Mouse (Mus musculus) spleen, postnatal 14 days (tissue): ENCODE measurements around the gene Slc52a3.

Source experiments
- DNase-seq, 2 experiments: peaks; one replicate each; pipeline ENCODE4 v3.0.0; 2021 to 2022; ENCODE audit warnings: low spot score in 2 of 2

Slc52a3 gene

DNA sequence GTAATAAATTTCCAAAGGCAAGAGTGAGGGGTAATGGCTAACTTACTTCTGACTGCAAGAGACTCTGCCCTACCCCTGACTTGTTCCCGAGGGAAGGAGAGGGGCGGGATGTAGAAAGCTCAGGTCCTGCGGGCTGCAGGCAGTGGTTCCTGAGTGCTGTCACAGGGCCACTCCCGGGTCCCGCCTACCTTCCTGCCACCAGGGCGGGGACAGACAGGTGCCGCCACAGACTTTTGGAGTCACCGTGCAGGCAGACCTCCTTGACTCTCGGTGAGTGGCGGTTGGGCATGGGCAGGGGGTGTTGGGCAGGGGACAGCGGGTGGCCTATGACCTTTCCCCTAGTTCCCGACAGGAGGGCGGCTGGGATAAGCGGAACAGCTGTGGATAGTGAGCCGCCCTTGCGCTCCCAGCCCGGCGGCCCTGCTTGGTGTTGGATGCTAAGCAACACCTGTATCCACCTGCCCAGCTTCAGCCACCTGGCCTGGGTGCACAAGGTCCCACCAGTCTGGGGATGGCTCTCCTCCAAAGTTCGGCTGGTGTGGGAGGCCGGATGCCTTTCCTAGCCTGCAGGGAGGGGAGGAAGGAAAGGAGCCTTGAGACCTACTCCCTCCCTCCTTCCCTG, 3.5 kb downstream of the Slc52a3 start:
- no peak for DNase-seq

DNA sequence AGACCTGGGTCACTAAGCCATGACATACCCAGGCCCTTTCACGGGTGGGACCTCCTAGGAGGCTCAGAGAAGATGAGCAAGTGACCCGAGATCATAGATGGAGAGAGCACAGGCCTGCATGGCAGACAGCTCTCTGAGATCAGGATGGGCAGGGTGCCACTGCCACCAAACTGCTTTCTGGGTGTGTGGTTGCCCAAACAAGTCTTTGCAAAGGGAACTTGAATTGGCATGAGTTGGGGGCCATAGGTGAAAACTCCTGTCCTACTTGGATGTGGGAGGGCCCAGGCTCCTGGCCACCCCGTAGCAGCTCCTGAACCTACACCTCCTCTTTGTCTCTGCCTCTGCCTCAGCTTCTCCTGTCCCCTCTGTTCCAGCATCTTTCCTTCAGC, 4.0 kb downstream of the Slc52a3 start:
- DNase-seq: no peak

DNA sequence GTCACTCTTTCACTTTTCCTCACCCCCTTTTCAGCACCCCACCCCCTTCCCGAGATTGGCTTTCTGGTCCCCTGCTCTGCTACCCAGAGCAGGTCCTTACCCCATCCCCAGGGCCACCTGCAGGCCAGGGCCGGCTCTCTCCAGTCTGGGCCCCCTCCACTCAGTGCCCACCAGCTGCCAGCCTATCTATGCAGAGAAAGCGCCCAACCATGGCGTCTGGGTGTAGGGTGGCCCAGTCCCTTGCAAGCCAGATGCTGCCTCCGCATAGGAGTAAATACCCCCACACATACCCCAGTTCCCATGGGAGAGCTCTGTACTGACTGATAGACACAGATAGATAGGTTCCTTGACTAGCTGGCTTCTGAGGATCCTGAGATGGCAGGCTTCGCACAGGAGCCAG, 4.4 kb downstream of the Slc52a3 start:
- DNase-seq: no peak

DNA sequence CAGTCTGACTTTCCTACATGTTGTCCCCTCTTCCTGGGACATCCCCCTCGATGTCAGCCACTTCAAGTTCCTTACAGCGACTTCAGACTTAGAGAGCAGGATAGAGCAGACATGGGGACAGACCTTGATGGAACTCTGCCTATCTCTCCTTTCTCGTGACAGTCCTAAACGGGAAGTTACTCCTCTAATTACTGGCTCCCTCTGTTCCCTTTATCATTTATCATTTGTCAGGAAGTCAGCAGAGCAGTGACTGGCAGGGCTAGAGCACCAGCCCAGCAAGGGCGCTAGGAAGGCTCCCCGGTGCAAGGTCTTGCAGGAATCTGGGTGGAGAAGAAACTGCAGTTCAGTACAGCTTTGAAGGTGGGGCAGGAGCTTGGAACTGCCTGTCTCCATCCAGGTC, 6.2 kb downstream of the Slc52a3 start:
- no peak for DNase-seq

DNA sequence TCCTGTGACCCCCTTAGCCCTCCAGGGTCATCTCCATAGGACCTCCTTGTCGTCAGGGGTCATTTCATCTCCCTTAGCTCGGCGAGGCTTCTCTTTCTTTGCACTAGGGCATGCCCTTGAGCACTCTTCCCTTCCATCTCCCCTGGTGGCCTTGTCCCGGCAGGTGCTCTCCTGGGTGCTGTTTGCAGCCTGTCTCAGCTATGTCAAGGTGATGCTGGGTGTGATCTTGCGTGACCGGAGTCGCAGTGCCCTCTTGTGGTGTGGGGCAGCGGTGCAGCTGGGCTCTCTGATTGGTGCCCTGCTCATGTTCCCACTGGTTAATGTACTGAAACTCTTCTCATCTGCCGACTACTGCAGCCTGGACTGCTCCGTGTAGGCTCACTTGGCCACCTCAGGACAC, 11.5 kb downstream of the Slc52a3 start:
- DNase-seq: no peak

DNA sequence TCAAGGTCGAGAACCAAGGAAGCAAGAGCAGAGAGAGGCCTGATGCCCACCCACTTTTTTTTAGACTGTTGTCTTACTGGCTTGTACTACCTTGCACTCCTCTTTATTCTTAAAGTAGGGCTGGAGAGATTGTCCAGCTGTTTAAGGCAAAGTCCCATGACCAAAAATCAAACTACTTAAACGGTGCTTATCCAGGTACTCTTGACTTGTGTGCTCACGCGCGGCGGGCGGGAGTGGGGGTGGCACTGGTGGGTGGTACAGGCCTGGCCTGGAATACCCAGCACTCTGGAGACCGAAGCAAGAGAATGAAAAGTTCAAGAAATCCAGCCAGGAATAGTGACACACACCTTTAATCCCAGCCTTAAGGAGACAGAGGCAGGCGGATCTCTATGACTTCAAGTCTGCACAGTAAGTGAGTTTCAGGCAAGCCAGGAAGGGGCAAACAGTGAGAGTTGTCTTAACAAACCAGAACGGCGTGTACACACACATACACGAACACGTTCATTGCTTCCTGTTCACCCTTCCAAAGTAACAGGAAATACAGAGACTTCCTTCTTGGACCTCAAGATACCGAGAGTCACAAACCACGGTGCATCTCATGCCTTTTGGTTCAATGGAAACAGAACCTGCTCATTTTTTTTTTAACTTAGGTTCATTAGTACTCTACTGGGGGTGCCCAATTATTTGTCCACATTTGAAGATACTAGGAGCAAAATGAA, 12.9 kb downstream of the Slc52a3 start:
- DNase-seq: no peak

DNA sequence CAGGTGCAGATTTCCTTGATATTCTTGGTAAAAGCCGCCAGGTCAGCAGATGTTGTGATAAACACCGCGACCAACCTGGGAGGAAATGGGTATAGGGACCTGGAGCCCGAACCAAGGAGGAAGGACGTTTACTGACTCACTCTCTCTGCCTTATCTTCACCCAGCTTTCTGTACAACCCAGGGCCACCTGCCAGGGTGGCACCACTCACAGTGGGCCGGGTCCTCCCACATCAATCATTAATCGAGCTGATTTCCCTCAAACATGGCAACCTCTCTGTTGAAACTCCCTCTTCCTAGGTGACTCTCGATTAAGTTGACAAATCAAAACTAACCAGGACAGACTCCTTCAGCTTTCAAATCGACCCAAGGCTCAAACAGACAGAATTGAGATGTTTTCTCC, 13.9 kb downstream of the Slc52a3 start:
- no peak for DNase-seq

DNA sequence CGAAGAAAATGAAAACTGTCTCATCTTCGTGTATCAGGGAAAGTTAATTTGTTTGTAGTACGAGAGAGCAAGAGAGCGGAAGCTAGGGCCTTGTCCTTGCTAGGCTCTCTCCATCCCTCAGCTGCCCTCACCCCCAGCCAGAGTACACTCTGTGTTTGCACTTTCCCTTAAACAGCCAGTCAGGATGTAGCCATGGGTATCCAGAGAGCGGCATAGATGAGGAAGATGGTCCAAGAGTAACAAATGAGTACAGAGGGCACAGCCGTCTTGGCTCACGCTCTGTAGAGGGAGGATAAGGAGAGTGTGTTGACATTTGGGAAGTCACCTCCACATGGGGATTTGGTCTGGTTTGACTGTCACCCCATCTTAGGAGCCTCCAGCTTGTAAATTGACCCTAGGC, 14.3 kb downstream of the Slc52a3 start:
- DNase-seq: no peak

DNA sequence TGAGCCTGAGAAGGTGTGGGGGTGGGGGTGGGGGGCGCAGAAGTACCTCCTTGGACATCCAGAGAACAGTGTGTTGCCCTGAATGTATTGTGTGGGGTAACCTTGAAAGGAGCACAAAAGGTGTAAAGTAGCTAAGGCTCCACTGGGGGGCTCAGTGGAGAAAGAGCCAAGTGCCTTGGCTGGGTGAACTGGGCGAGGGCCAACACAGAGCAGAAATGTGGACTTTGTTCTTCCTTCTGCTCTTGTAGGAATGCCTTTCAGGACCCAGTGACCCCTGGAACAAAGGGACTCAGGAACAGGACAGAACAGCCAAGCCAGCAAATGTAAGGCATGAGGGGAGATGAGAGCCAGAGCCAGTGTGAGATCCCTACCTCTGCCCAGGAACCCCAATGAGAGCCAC, 15.4 kb downstream of the Slc52a3 start:
- no peak for DNase-seq

DNA sequence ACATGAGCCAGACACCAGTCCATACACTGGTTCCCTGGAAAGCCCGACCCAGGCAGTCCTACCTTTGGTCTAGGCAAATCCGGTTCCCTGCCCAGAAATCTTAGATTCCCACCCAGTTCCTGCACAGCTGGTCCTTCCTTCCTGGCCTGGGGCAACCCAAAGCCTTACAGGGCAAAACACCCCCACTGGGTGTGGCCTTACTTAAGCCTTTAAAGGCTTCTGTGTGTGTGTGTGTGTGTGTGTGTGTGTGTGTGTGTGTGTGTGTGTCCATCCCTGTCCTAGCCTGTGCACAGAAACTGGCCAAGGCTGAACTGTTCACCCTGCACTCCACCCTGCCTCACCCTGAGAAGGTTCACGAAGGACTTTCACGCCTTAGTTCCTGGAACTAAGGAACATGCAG, 15.9 kb downstream of the Slc52a3 start:
- no peak for DNase-seq

DNA sequence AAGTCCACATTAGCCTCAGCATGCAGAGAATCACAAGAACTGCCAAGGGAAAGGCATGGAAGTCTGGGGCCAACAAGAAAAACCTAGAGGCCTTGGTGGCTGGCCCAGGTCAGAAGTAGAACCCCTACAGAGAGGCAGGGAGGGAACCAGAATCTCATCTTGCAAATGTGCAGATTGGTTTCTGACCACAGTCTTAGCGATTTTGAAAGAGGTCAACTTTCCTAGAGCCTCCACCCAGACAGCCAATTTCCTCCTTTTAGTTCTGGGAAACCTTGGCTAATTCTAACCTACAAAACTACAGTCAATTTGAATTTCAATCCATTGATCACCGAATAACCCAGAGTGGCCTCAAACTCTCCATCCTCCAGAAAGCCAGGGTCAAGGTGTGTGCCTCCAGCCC, 16.4 kb downstream of the Slc52a3 start:
- DNase-seq: no peak

DNA sequence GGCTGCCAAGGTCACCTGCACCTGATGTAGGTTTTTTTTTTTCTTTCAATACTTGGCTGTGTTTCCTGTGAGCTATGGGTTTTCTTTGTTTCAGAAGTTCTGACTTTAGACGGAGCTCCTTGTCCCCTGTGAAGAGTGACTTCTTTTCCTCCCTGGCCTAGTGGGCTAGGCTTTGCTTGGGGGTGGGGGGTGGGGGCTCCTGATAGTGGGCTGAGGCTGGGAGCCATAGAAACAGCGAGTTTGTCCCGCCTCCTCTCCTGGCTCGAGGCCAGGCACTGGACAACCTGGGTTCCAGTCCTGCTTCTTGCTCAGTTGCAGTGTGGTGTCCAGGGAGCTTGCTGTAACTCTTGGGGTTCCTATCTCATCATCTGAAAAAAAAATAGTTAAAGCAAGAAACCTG, 19.7 kb downstream of the Slc52a3 start:
- DNase-seq: no peak

DNA sequence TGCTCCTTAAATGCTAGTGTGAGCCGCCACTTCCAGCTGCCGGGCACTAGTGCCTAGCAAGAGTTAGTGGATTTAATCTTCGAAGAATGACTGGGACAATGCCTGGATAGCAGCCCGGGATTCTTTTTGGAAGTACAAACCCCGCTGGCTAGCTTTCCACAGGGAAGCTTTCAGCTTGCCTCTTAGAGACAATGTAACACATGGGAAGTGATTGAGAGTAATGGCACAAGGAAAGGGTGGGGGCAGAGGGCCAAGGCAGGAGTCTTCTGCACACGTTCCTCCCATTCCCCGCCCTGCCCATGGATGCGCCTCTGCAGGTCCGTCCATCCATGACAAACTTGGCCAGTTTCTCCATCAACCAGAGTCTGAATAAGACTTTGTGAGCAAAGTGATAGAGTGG, 20.4 kb downstream of the Slc52a3 start:
- DNase-seq: no peak

DNA sequence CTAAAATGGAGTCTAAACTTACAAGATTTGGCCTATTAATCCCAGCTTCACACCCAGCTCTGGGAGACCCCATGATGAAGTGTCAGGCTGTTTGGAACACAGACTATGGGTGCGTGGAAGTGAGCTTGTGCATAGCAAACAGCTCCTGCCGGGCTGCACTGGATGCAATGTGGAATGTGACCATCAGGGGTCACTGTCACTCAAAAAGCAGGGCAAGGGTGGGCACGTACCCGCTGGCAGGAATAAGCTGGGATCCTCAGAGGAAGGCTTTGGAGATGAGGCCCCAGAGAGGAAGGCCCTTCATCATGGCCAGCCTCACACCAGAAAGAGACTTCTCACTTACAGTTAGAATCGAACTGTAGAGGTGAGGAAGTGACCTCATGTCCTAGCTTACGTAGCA, 23.9 kb downstream of the Slc52a3 start:
- DNase-seq: peak in 1 of 2 experiments; percentile 42

DNA sequence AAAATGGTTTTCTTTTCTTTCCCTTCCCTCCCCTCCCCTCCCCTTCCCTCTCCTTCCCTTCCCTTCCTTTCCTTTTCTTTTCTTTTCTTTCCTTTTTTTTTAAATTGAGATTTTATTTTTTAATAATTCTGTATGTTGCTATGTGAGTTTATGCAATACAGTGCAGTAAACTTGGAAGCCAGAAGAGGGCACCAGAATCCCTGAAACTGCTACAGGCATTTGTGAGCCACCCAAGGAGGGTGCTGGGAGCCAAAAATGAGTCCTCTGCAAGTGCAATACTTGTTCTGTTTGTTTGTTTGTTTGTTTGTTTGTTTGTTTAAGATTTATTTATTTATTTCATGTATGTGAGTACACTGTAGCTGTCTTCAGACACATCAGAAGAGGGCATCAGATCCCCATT, 25.7 kb downstream of the Slc52a3 start:
- no peak for DNase-seq

DNA sequence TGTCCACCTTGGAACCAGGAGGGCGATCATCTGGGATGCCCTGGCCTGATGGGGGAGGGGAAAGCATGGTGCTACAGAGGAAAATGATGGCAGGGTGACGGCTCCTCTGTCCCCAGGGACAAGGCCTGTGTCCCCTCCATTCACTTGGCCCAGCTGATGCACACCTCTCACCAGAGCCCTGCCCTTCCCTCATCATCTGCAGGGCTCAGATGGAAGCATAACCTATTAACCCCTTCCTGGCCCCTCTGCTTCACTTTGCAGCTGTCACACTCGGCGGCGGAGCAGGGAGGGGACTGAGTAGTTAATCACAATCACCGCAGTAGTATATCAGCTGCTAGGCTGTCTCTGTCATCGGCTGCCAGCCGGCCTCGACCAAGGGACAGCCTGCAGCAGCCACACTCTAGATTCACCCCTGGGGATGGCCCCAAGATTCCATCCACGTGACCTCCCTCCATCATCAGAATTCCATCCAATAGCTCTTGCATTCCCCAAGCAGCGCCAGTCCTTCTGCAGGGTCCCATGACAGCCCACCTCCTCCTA, 28.6 kb downstream of the Slc52a3 start:
- no peak for DNase-seq

DNA sequence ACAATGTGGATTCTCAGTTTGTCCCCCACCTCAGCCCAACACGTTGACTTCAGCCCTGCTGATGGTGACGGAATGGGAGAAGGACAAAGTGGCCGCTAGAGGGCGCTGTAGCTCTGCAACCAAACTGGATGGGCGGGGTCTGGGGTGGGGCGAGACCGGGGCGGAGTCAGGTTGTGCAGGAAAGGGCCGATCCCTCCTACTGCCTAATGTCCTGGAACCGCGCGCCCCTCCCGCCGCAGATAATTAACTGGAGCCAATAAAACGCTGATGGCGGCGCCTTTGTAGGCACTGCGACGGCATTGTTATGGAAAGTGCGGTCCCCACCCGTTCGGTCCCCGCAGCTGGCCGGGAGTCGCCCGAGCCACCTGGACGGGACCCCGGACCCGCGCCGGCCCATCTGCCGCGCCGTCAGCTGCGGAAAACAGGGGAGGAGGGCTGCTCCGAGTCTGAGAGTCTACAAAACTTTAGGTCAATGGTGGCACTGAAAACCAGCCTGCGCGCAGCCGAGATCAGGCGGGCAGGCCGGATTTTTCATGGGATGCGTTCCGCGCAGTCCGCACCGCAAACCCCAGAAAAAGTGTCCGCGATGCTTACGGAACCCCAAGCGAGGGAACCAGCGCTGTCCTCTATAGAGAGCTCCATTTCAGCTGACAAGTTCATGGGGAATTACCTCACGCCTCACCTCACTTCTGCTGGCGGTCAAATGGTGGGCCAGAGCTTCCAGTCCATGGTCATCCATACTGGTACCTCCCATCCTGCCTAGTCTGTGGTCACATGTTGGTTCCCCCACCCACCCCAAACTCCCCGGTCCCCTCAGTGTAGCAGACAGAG, 33.2 kb downstream of the Slc52a3 start:
- DNase-seq: peak; percentile 64 to 79

DNA sequence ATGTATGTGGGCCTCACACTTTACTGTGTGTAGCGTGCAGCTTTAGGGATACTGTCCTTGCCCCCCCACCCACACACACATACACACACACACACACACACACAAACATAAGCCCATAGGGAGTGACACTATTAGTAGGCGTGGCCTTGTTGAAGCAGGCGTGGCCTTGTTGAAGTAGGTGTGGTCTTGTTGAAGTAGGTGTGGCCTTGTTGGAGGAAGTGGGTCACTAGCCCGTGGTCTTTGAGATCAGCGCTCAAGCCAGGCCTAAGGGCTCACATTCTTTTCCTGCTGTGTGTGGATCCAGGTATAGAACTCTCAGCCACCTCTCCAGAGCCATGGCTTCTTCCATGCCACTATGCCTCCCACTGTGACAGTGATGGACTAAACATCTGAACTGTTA, 34.7 kb downstream of the Slc52a3 start:
- DNase-seq: no peak

DNA sequence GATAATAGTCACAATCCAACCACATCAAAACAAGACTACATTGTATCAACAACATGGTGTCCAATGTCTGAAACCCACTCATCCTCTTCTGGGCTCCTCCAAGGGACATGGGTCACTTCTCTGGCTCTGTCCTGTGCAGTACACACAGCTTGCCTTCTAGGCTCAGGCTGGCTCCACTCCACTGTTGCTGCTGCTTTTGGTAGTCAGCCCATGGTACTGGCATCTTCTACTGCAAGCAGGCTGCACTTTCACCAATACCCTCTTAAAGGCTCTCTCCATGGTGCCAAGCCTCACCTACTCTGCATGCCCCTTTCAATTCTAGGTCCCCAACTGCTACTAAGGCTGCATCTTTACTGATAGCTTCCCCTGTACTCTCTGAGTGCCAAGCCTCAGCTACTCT, 43.8 kb downstream of the Slc52a3 start:
- DNase-seq: no peak

DNA sequence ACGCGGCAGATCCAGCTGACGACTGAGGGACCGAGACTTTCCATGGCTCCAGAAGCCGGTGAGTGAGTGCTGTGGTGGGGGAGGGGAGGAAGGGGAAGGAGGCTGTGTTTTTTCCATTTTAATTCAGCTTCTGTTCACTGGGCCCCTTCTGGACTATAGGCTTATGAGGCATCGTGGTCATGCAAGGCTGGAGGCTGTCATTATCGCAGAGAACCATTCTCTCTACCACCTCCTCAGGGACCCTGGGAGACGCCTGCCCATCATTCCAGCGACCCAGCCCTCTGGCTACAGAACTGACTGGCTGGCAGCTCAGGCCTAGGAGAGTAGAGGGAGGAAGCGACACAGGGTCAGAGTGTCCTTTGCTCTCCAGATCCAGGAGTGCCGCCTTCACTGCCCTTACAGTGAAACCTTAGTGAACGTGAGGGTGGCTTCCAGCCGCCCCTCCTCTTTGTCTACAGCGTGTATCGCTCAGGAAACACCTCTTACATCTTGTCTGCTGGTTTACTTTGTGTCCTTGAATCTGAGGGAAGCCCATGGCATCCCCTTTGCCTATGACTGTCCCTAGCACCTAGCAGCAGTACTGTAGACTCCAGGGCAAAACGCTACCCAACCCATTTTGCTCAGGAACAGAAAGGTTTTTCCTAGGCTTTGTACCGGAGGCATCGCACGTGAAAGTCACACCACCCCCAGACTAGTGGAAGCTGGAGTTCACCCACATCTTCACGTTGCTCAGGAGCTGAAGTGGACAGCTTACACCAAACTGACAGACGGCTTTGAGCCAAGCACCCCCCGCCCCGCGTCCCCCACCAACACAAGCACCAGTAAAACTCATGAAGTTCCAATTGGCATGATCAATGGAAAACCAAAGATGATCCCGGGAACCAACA, 51.0 kb downstream of the Slc52a3 start:
- no peak for DNase-seq
